Mouse (Mus musculus): ENCODE measurements around the gene Rcsd1. TPM values are rescaled to one million over a fixed set of nuclear protein-coding genes. Genes with fewer than 3 reads are reported as not detected.

Gene Rcsd1
- polyA plus RNA-seq, 1 experiment from 2014 or later = 15.0 TPM

DNA sequence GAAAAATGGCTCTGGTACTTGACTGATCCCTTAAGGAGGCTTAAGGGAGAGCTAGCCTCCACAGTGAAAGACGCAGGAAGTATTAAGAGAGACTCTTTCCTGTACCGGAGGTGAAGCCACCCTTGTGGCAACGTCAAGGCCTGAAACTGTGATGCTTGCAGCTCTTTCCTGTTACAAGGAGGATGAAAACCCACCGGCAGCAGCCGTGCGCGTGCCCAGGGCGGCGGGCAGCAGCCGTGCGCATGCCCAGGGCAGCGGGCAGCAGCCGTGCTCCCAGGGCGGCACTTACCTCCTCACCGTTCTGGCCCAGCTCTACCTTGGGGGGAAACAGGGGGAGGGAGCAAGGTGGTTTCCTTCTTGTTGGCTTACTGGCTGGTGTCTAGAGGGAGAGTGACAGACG, 46.3 kb downstream of the Rcsd1 start:
- WGBS (ENCODE audit: insufficient replicate concordance) = 72% methylated on average over 16 of the region's 16 CpGs
- Histone ChIP-seq H3K27me3 (ENCODE audit: insufficient read depth, low read length) (no peaks in the 10 kb centered on the region), H3K4me2 (ENCODE audit: low read depth, low read length) (no peak overlapping the region), H3K4me3 (ENCODE audit: low read depth, low read length) (no peak overlapping the region), H3K4me1 (ENCODE audit: insufficient read depth) (0 out of 2 replicates have a peak, but pooled peaks cover 5% of the 10 kb centered on the region), H3K36me3 (replicated peaks; ENCODE audit: insufficient read depth, low read length) (peaks cover 12% of the 10 kb centered on the region), H3K9ac (replicated peaks) (no peak overlapping the region), H3K9me3 (ENCODE audit: low read length) (no peaks in the 10 kb centered on the region), H3K27ac (ENCODE audit: low read depth) (peak overlapping the region; percentile 55; the same call in 1 of the 2 replicates)
- TF ChIP-seq CTCF (IDR thresholded peaks at IDR 0.05; ENCODE audit: low read depth) = no peak
- no peak for TF ChIP-seq EP300 (IDR thresholded peaks at IDR 0.05; ENCODE audit: low read depth)
- DNase-seq = no peak
- ATAC-seq = no peak

DNA sequence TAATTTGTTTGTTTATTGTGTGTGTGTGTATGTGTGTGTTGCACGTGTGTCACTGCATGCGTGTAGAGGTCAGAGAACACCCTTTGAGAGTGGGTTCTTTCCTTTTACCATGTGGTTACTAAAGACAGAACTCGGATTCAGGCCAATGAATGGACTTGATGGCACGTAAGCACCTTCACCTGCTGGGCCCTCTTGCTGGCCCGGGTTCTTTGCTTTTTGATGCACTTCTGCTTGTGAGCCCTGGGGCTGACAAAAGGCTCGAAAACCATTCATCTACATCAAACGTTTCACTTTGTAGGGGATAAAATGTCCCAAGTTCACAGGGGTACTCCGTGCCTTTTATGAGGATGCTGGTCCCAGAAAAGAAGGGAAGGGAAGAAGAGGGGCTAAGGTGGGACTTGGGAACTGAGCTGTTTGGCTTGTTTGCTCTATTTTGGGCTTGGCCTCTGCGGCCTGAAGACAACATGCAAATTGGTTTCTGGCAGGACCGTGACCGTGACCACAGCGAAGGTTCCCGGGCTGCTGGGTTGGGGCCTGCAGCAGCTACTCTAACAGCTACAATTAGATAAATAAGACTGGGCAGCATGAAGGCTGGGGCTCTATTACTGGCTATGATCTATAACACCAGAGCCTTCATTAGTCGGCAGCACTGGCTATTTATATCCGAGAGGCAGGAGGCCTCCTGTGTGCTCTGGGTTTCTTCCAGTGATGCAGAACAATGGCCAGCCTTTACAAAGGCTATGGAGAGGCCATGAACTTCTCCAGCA, 46.9 kb downstream of the Rcsd1 start:
- TF ChIP-seq EP300 (IDR thresholded peaks at IDR 0.05; ENCODE audit: low read depth) = no peak
- no peak for TF ChIP-seq CTCF (IDR thresholded peaks at IDR 0.05; ENCODE audit: low read depth)
- no peak overlapping the region for H3K4me2 ChIP-seq (ENCODE audit: low read depth, low read length)
- ATAC-seq (no peak), DNase-seq (no peak)
- no peaks in the 10 kb centered on the region for H3K27me3 ChIP-seq (ENCODE audit: insufficient read depth, low read length)
- WGBS (ENCODE audit: insufficient replicate concordance) = 64% methylated on average over 15 of the region's 15 CpGs
- no peaks in the 10 kb centered on the region for H3K9me3 ChIP-seq (ENCODE audit: low read length)
- peaks cover 17% of the 10 kb centered on the region for H3K36me3 ChIP-seq (replicated peaks; ENCODE audit: insufficient read depth, low read length)
- H3K4me3 ChIP-seq (ENCODE audit: low read depth, low read length) = no peak overlapping the region
- H3K27ac ChIP-seq (ENCODE audit: low read depth) = no peak overlapping the region
- H3K4me1 ChIP-seq (ENCODE audit: insufficient read depth) = 0 out of 2 replicates have a peak, but pooled peaks cover 5% of the 10 kb centered on the region
- H3K9ac ChIP-seq (replicated peaks) = no peak overlapping the region

DNA sequence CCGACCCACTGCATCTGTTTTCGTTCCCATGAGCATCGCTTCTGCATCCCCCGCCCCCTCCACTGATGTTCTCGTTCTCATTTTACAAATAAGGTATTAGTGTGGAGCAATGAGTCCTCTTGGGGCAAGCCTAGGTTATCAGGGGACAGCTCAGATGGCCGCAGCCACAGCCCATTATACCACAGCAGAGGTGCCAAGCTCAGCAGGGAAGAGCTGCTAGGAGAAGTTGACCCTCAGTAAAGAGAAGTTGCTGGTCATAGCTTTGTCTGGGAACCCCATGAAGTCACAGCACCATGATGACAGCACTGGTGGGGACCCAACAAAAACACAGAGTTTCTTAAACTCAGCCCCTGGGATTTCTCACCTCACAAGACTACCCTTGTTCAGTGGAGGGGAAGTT, 47.8 kb downstream of the Rcsd1 start:
- 0 out of 2 replicates have a peak, but pooled peaks cover 5% of the 10 kb centered on the region for H3K4me1 ChIP-seq (ENCODE audit: insufficient read depth)
- H3K27me3 ChIP-seq (ENCODE audit: insufficient read depth, low read length) = no peaks in the 10 kb centered on the region
- no peak overlapping the region for H3K4me3 ChIP-seq (ENCODE audit: low read depth, low read length)
- no peak overlapping the region for H3K4me2 ChIP-seq (ENCODE audit: low read depth, low read length)
- peaks cover 22% of the 10 kb centered on the region for H3K36me3 ChIP-seq (replicated peaks; ENCODE audit: insufficient read depth, low read length)
- H3K27ac ChIP-seq (ENCODE audit: low read depth) = no peak overlapping the region
- no peaks in the 10 kb centered on the region for H3K9me3 ChIP-seq (ENCODE audit: low read length)
- no peak overlapping the region for H3K9ac ChIP-seq (replicated peaks)
- DNase-seq (no peak), ATAC-seq (peak; percentile 33; the same call in 1 of the 2 replicates)
- TF ChIP-seq CTCF (IDR thresholded peaks at IDR 0.05; ENCODE audit: low read depth) = no peak
- TF ChIP-seq EP300 (IDR thresholded peaks at IDR 0.05; ENCODE audit: low read depth) = no peak
- WGBS (ENCODE audit: insufficient replicate concordance) = 77% methylated on average over 6 of the region's 6 CpGs

- Histone ChIP-seq H3K9ac (replicated peaks) (no peak overlapping the region), H3K9me3 (ENCODE audit: low read length) (no peaks in the 10 kb centered on the region), H3K4me3 (ENCODE audit: low read depth, low read length) (no peak overlapping the region), H3K27ac (ENCODE audit: low read depth) (no peak overlapping the region), H3K4me2 (ENCODE audit: low read depth, low read length) (no peak overlapping the region), H3K27me3 (ENCODE audit: insufficient read depth, low read length) (no peaks in the 10 kb centered on the region), H3K4me1 (ENCODE audit: insufficient read depth) (0 out of 2 replicates have a peak, but pooled peaks cover 5% of the 10 kb centered on the region), H3K36me3 (replicated peaks; ENCODE audit: insufficient read depth, low read length) (peaks cover 25% of the 10 kb centered on the region)
- ATAC-seq (no peak), DNase-seq (no peak)
- TF ChIP-seq CTCF (IDR thresholded peaks at IDR 0.05; ENCODE audit: low read depth) (no peak), EP300 (IDR thresholded peaks at IDR 0.05; ENCODE audit: low read depth) (no peak)
- 60% methylated on average over 3 of the region's 3 CpGs for WGBS (ENCODE audit: insufficient replicate concordance)
Measured at GRCm38 (mm10) chr1:165661191-165661590, 48.4 kb downstream of the Rcsd1 start.

- no peaks in the 10 kb centered on the region for H3K9me3 ChIP-seq (ENCODE audit: low read length)
- peaks cover 26% of the 10 kb centered on the region for H3K36me3 ChIP-seq (replicated peaks; ENCODE audit: insufficient read depth, low read length)
- 31% methylated on average over 4 of the region's 4 CpGs for WGBS (ENCODE audit: insufficient replicate concordance)
- no peak overlapping the region for H3K4me3 ChIP-seq (ENCODE audit: low read depth, low read length)
- no peaks in the 10 kb centered on the region for H3K27me3 ChIP-seq (ENCODE audit: insufficient read depth, low read length)
- TF ChIP-seq CTCF (IDR thresholded peaks at IDR 0.05; ENCODE audit: low read depth) (peak; percentile 75), EP300 (IDR thresholded peaks at IDR 0.05; ENCODE audit: low read depth) (no peak)
- H3K9ac ChIP-seq (replicated peaks) = no peak overlapping the region
- DNase-seq (no peak), ATAC-seq (0 out of 2 replicates have a peak, but pooled peaks have one; percentile 17)
- H3K4me2 ChIP-seq (ENCODE audit: low read depth, low read length) = no peak overlapping the region
- H3K27ac ChIP-seq (ENCODE audit: low read depth) = no peak overlapping the region
- H3K4me1 ChIP-seq (ENCODE audit: insufficient read depth) = 0 out of 2 replicates have a peak, but pooled peaks cover 5% of the 10 kb centered on the region
Measured at GRCm38 (mm10) chr1:165660774-165661173, 48.8 kb downstream of the Rcsd1 start.

- H3K9me3 ChIP-seq (ENCODE audit: low read length) = no peaks in the 10 kb centered on the region
- no peak overlapping the region for H3K4me2 ChIP-seq (ENCODE audit: low read depth, low read length)
- 0 out of 2 replicates have a peak, but pooled peaks cover 5% of the 10 kb centered on the region for H3K4me1 ChIP-seq (ENCODE audit: insufficient read depth)
- H3K27ac ChIP-seq (ENCODE audit: low read depth) = no peak overlapping the region
- H3K4me3 ChIP-seq (ENCODE audit: low read depth, low read length) = no peak overlapping the region
- TF ChIP-seq CTCF (IDR thresholded peaks at IDR 0.05; ENCODE audit: low read depth) (peak; percentile 92), EP300 (IDR thresholded peaks at IDR 0.05; ENCODE audit: low read depth) (no peak)
- H3K36me3 ChIP-seq (replicated peaks; ENCODE audit: insufficient read depth, low read length) = peaks cover 41% of the 10 kb centered on the region
- H3K9ac ChIP-seq (replicated peaks) = no peak overlapping the region
- ATAC-seq (peak; percentile 56), DNase-seq (peak; percentile 79)
- 39% methylated on average over 5 of the region's 5 CpGs for WGBS (ENCODE audit: insufficient replicate concordance)
- H3K27me3 ChIP-seq (ENCODE audit: insufficient read depth, low read length) = no peaks in the 10 kb centered on the region
Measured at GRCm38 (mm10) chr1:165658602-165659001, 51.0 kb downstream of the Rcsd1 start.

All from liver, postnatal 0 days (tissue).